Mouse (Mus musculus): ENCODE results near the gene Sarm1. TPM values are rescaled to one million over a fixed set of nuclear protein-coding genes. Genes with fewer than 3 reads are reported as not detected.
A peak's percentile ranks its signal among the peaks of the same experiment; 100 is the strongest.

Sarm1 gene
- polyA plus RNA-seq, 1 experiment from 2014 or later = 2.5 TPM

DNA sequence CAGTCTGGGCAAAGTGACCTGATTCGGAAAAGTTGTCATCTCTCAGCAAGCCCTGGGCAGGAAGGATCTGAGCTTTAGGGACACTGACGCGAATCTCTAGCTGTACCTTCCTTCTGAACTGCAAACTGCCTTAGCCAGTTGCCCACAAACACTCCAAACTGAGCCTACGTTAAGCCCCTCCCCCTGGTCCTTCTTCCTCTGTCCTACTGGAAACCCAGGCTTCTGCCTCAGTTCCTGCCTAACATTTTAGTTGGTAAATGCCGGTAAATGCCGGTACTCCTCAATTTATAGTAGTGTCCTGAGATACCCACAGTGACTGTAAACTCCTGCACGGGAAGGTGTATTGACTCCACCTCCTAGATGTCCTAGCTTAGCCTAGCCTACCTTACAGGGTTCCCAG, 13.9 kb downstream of the Sarm1 start:
- Histone ChIP-seq H3K36me3 (no peaks in the 10 kb centered on the region), H3K4me1 (no peaks in the 10 kb centered on the region), H3K4me2 (replicated peaks) (no peak overlapping the region), H3K9ac (no peak overlapping the region), H3K4me3 (replicated peaks) (no peak overlapping the region), H3K27me3 (peaks cover 37% of the 10 kb centered on the region), H3K27ac (replicated peaks) (no peak overlapping the region), H3K9me3 (replicated peaks) (no peaks in the 10 kb centered on the region)
- no peak for ATAC-seq (ENCODE audit: insufficient number of reproducible peaks, low FRiP score, low TSS enrichment, low read depth)
- WGBS = 57% methylated on average over 7 of the region's 7 CpGs

GRCm38 (mm10) chr11:78475289-78475688, 22.3 kb downstream of the Sarm1 start:
- H3K27ac ChIP-seq (replicated peaks) = no peak overlapping the region
- H3K27me3 ChIP-seq = no peaks in the 10 kb centered on the region
- 0 out of 2 replicates have a peak, but pooled peaks cover 10% of the 10 kb centered on the region for H3K36me3 ChIP-seq
- WGBS = 80% methylated on average over 3 of the region's 3 CpGs
- no peaks in the 10 kb centered on the region for H3K4me1 ChIP-seq
- H3K9me3 ChIP-seq (replicated peaks) = no peaks in the 10 kb centered on the region
- ATAC-seq (ENCODE audit: insufficient number of reproducible peaks, low FRiP score, low TSS enrichment, low read depth) = no peak
- H3K4me3 ChIP-seq (replicated peaks) = no peak overlapping the region
- H3K9ac ChIP-seq = no peak overlapping the region
- no peak overlapping the region for H3K4me2 ChIP-seq (replicated peaks)

DNA sequence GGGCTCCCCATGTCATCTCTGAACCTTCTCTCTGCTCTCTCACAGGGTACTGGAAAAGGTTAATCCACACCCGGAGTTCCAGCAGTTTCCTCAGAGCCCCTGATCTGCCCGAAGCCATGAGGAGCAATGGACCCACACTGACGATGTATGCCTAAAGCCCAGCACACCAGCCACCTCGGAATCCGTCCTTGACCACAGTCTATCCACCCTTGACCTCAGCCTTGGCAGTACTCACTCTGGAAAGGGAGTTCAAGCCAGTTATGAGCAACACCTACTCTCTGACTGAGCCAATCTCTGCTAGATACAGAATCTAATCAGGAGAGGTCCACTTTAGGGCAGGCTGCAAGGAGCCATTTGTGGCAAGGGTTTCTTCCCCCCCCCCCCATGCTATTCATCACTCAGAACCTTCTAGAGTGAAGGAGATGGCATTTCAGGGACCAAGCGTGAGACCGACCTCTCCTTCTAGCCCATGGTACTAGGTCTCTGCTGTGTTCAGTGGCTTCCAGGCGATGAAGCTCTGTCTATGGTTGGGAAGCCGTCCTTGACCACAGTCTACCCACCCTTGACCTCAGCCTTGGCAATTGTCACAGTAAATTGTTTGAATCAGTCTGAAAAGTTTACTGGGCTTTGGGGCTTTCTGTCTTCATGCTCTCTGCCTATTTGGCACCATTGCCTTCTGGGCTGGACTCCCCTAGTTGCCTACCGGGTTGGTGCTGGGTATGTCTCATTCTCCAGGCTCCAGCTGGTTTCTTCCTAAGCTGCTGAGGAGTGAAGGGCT, 26.0 kb downstream of the Sarm1 start:
- H3K4me3 ChIP-seq (replicated peaks) = no peak overlapping the region
- H3K9me3 ChIP-seq (replicated peaks) = no peaks in the 10 kb centered on the region
- no peak for ATAC-seq (ENCODE audit: insufficient number of reproducible peaks, low FRiP score, low TSS enrichment, low read depth)
- H3K27ac ChIP-seq (replicated peaks) = no peak overlapping the region
- no peaks in the 10 kb centered on the region for H3K27me3 ChIP-seq
- H3K4me1 ChIP-seq = peaks cover 6% of the 10 kb centered on the region
- H3K4me2 ChIP-seq (replicated peaks) = no peak overlapping the region
- H3K9ac ChIP-seq = no peak overlapping the region
- WGBS = 91% methylated on average over 10 of the region's 10 CpGs
- H3K36me3 ChIP-seq = 0 out of 2 replicates have a peak, but pooled peaks cover 10% of the 10 kb centered on the region

GRCm38 (mm10) chr11:78467932-78468331, 29.6 kb downstream of the Sarm1 start:
- Histone ChIP-seq H3K36me3 (0 out of 2 replicates have a peak, but pooled peaks cover 10% of the 10 kb centered on the region), H3K4me2 (replicated peaks) (no peak overlapping the region), H3K27ac (replicated peaks) (no peak overlapping the region), H3K27me3 (no peaks in the 10 kb centered on the region), H3K4me1 (peaks cover 17% of the 10 kb centered on the region), H3K9ac (no peak overlapping the region), H3K4me3 (replicated peaks) (no peak overlapping the region), H3K9me3 (replicated peaks) (no peaks in the 10 kb centered on the region)
- no peak for ATAC-seq (ENCODE audit: insufficient number of reproducible peaks, low FRiP score, low TSS enrichment, low read depth)
- 34% methylated on average over 3 of the region's 3 CpGs for WGBS

GRCm38 (mm10) chr11:78467515-78467914, 30.0 kb downstream of the Sarm1 start:
- Histone ChIP-seq H3K4me1 (peaks cover 17% of the 10 kb centered on the region), H3K4me2 (replicated peaks) (no peak overlapping the region), H3K27me3 (no peaks in the 10 kb centered on the region), H3K36me3 (0 out of 2 replicates have a peak, but pooled peaks cover 10% of the 10 kb centered on the region), H3K27ac (replicated peaks) (no peak overlapping the region), H3K4me3 (replicated peaks) (no peak overlapping the region), H3K9me3 (replicated peaks) (no peaks in the 10 kb centered on the region), H3K9ac (no peak overlapping the region)
- 79% methylated on average over 7 of the region's 7 CpGs for whole genome bisulfite sequencing
- ATAC-seq (ENCODE audit: insufficient number of reproducible peaks, low FRiP score, low TSS enrichment, low read depth) = no peak

DNA sequence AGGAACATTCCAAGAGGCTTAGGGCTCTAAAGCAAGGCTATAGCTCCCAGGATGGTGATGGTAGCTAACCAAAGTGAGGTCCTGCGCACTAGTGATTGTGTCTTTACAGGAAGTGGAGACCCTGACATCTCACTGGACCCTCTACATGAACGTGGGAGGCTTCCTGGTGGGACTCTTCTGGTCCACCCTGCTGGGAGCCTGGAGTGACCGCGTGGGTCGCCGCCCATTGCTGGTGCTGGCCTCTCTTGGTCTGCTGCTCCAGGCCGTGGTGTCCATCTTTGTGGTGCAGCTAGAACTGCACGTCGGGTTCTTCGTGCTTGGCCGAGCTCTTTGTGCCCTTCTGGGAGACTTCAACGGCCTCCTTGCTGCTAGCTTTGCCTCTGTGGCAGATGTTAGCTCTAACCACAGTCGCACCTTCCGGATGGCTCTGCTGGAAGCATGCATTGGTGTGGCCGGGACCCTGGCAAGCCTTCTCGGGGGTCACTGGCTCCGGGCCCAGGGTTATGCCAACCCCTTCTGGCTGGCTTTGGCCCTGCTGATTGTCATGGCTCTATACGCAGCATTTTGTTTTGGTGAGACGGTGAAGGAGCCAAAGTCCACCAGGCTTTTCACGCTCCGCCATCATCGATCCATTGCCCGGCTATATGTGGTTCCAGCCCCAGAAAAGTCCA, 31.2 kb downstream of the Sarm1 start:
- H3K4me2 ChIP-seq (replicated peaks) = peak overlapping the region; percentile 88
- H3K9ac ChIP-seq = peak overlapping the region; percentile 84; the same call in 1 of the 2 replicates
- H3K27ac ChIP-seq (replicated peaks) = peak overlapping the region; percentile 96
- H3K4me1 ChIP-seq = peaks cover 17% of the 10 kb centered on the region
- H3K36me3 ChIP-seq = 0 out of 2 replicates have a peak, but pooled peaks cover 3% of the 10 kb centered on the region
- no peaks in the 10 kb centered on the region for H3K9me3 ChIP-seq (replicated peaks)
- H3K4me3 ChIP-seq (replicated peaks) = peak overlapping the region; percentile 75
- no peaks in the 10 kb centered on the region for H3K27me3 ChIP-seq
- WGBS = 63% methylated on average over 23 of the region's 23 CpGs
- no peak for ATAC-seq (ENCODE audit: insufficient number of reproducible peaks, low FRiP score, low TSS enrichment, low read depth)

GRCm38 (mm10) chr11:78465568-78466180, 31.9 kb downstream of the Sarm1 start, which contains the start of gene Slc46a1:
Slc46a1 (plus strand) TSS chr11:78465697.
- peak within 1 kb of the TSS; percentile 84 for H3K9ac ChIP-seq
- no peaks in the 10 kb centered on the region for H3K9me3 ChIP-seq (replicated peaks)
- peak; percentile 93 for ATAC-seq (ENCODE audit: insufficient number of reproducible peaks, low FRiP score, low TSS enrichment, low read depth)
- peak within 1 kb of the TSS; percentile 75 for H3K4me3 ChIP-seq (replicated peaks)
- H3K4me2 ChIP-seq (replicated peaks) = peak within 1 kb of the TSS; percentile 88
- H3K27ac ChIP-seq (replicated peaks) = peak within 1 kb of the TSS; percentile 96
- peaks cover 17% of the 10 kb centered on the region for H3K4me1 ChIP-seq
- no peaks in the 10 kb centered on the region for H3K36me3 ChIP-seq
- under 1% methylated on average over 41 of the region's 41 CpGs for WGBS
- H3K27me3 ChIP-seq = no peaks in the 10 kb centered on the region

- Histone ChIP-seq H3K9ac (peak overlapping the region; percentile 84; the same call in 1 of the 2 replicates), H3K27me3 (no peaks in the 10 kb centered on the region), H3K4me2 (replicated peaks) (peak overlapping the region; percentile 88), H3K4me3 (replicated peaks) (peak overlapping the region; percentile 75), H3K4me1 (peaks cover 17% of the 10 kb centered on the region), H3K27ac (replicated peaks) (peak overlapping the region; percentile 96), H3K36me3 (no peaks in the 10 kb centered on the region), H3K9me3 (replicated peaks) (no peaks in the 10 kb centered on the region)
- no peak for ATAC-seq (ENCODE audit: insufficient number of reproducible peaks, low FRiP score, low TSS enrichment, low read depth)
- 20% methylated on average over 9 of the region's 9 CpGs for WGBS
Observed at GRCm38 (mm10) chr11:78465116-78465515, 32.4 kb downstream of the Sarm1 start.

- Histone ChIP-seq H3K27ac (replicated peaks) (no peak overlapping the region), H3K36me3 (no peaks in the 10 kb centered on the region), H3K4me1 (peaks cover 17% of the 10 kb centered on the region), H3K27me3 (no peaks in the 10 kb centered on the region), H3K9ac (no peak overlapping the region), H3K9me3 (replicated peaks) (no peaks in the 10 kb centered on the region), H3K4me2 (replicated peaks) (no peak overlapping the region), H3K4me3 (replicated peaks) (no peak overlapping the region)
- WGBS = 65% methylated on average over 13 of the region's 13 CpGs
- no peak for ATAC-seq (ENCODE audit: insufficient number of reproducible peaks, low FRiP score, low TSS enrichment, low read depth)
Observed at GRCm38 (mm10) chr11:78463286-78464036, 34.1 kb downstream of the Sarm1 start.

- no peak for ATAC-seq (ENCODE audit: insufficient number of reproducible peaks, low FRiP score, low TSS enrichment, low read depth)
- Histone ChIP-seq H3K4me1 (peaks cover 17% of the 10 kb centered on the region), H3K4me2 (replicated peaks) (no peak overlapping the region), H3K36me3 (no peaks in the 10 kb centered on the region), H3K4me3 (replicated peaks) (no peak overlapping the region), H3K9ac (no peak overlapping the region), H3K27me3 (no peaks in the 10 kb centered on the region), H3K9me3 (replicated peaks) (no peaks in the 10 kb centered on the region), H3K27ac (replicated peaks) (no peak overlapping the region)
- WGBS = 78% methylated on average over 5 of the region's 5 CpGs
Observed at GRCm38 (mm10) chr11:78462669-78463068, 34.9 kb downstream of the Sarm1 start.
